Mouse (Mus musculus) mesoderm, embryonic 11.5 days (tissue): ENCODE data around the gene Tnik.

Experiments used
- DNase-seq: peaks from one replicate; pipeline ENCODE4 v3.0.0-alpha.2; 2012; ENCODE audit warnings: low read depth, low spot score

Gene Tnik

GRCm38 (mm10) chr3:28263948-28264840 is 1.2 kb downstream of the Tnik start:
- peak; percentile 37 for DNase-seq

- DNase-seq = no peak
These were observed 1.8 kb downstream of the Tnik start for GRCm38 (mm10) chr3:28264841-28265150.

- peak; percentile 5 for DNase-seq
These were observed 2.2 kb downstream of the Tnik start for GRCm38 (mm10) chr3:28265183-28265582.

- DNase-seq = no peak
These were observed 2.6 kb downstream of the Tnik start for GRCm38 (mm10) chr3:28265656-28266055.

- peak; percentile 5 for DNase-seq
These were observed 4.2 kb downstream of the Tnik start for GRCm38 (mm10) chr3:28267211-28267610.

GRCm38 (mm10) chr3:28269716-28270115 is 6.7 kb downstream of the Tnik start:
- no peak for DNase-seq

- DNase-seq = no peak
These were observed 8.9 kb downstream of the Tnik start for GRCm38 (mm10) chr3:28271884-28272283.

- no peak for DNase-seq
These were observed 11.7 kb downstream of the Tnik start for GRCm38 (mm10) chr3:28274763-28275162.

- no peak for DNase-seq
These were observed 26.7 kb downstream of the Tnik start for GRCm38 (mm10) chr3:28289693-28290092.

- no peak for DNase-seq
These were observed 38.4 kb downstream of the Tnik start for GRCm38 (mm10) chr3:28301378-28301777.

GRCm38 (mm10) chr3:28303915-28304314 is 40.9 kb downstream of the Tnik start:
- DNase-seq = no peak

GRCm38 (mm10) chr3:28306852-28307251 is 43.8 kb downstream of the Tnik start:
- no peak for DNase-seq

- DNase-seq = no peak
These were observed 51.4 kb downstream of the Tnik start for GRCm38 (mm10) chr3:28314438-28314837.

- DNase-seq = no peak
These were observed 54.3 kb downstream of the Tnik start for GRCm38 (mm10) chr3:28317339-28317738.

GRCm38 (mm10) chr3:28321635-28322034 is 58.6 kb downstream of the Tnik start:
- no peak for DNase-seq

- no peak for DNase-seq
These were observed 62.7 kb downstream of the Tnik start for GRCm38 (mm10) chr3:28325613-28326233.

- no peak for DNase-seq
These were observed 69.3 kb downstream of the Tnik start for GRCm38 (mm10) chr3:28332316-28332715.

- peak; percentile 34 for DNase-seq
These were observed 70.9 kb downstream of the Tnik start for GRCm38 (mm10) chr3:28333869-28334268.

GRCm38 (mm10) chr3:28334547-28334946 is 71.5 kb downstream of the Tnik start:
- no peak for DNase-seq

- DNase-seq = no peak
These were observed 77.1 kb downstream of the Tnik start for GRCm38 (mm10) chr3:28340071-28340470.

- DNase-seq = no peak
These were observed 80.2 kb downstream of the Tnik start for GRCm38 (mm10) chr3:28343204-28343603.

- no peak for DNase-seq
These were observed 80.6 kb downstream of the Tnik start for GRCm38 (mm10) chr3:28343661-28344060.

- no peak for DNase-seq
These were observed 82.4 kb downstream of the Tnik start for GRCm38 (mm10) chr3:28345446-28345845.
